Mouse (Mus musculus) lung, postnatal 0 days (tissue): Measurements from ENCODE around the gene Cfdp1.
"Not testable (repeated sequence)": the region's sequence is repeated elsewhere in the genome, so short reads cannot be mapped to it uniquely, and the experiment has no call there.

Source experiments
- CTCF ChIP-seq: IDR thresholded peaks from 2 replicates; pipeline ENCODE4 v1.5.1; 2016; ENCODE audit warnings: antibody characterized with exemption, mild to moderate bottlenecking
- EP300 ChIP-seq: IDR thresholded peaks from 2 replicates; pipeline ENCODE4 v1.6.1; 2016; ENCODE audit warnings: antibody characterized with exemption, mild to moderate bottlenecking, control low read depth

GRCm38 (mm10) chr8:111853219-111853618 is 872 bp downstream of the Cfdp1 start:
- TF ChIP-seq CTCF, EP300: not testable (repeated sequence)
